Mouse (Mus musculus): Measurements from ENCODE around the gene Nr2f6.

Nr2f6 gene

DNA sequence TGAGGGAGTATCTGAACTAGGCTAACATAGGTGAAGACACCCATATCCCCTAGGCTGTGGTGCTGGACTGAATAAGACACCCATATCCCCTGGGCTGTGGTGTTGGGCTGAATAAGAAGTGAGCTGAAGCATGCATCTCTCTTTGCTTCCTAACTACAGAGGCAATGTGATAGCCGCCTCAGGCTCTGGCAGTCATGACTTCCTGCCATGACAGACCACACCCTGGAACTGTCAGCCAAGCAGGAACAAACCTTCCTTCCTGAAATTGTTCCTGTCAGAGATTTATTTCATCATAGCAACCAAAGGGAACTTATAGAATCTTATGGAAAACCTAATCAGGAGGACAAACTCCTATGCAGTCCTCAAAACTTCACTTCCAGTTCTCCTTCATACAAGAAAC lies 6.5 kb upstream of the Nr2f6 start:
- DNase-seq (ENCODE audit: low read depth) = peak; percentile 30

DNA sequence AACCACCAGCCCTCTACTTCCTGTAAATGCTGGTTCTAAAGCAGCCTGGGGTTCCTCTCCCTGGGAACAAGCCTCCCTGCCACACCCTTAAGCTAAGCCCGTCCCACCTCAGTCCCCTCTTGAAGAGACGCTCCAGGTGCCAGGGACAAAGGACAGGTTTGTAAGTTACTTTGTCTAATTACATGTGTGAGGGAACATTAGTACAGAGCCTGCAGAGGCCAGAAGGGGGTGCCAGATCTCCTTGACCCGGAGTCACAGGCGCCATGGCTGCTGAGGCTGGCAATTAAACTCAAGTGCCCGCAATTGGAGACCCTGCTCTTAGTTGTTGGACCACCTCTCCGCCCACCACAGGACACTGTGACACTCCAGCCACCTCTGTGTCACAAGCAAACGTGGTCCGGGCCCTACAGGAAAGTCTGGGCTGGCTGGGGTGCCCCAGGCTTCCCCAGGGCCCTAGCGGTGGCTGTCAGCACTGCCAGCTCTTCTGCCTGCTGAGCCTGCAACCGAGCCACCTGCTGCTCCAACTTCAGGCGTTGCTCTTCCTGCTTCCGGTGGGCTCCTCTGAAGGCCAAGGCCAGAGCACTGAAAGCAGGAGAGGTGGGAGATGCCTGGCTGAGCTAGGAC lies 3.6 kb upstream of the Nr2f6 start:
- DNase-seq (ENCODE audit: low read depth) = no peak

DNA sequence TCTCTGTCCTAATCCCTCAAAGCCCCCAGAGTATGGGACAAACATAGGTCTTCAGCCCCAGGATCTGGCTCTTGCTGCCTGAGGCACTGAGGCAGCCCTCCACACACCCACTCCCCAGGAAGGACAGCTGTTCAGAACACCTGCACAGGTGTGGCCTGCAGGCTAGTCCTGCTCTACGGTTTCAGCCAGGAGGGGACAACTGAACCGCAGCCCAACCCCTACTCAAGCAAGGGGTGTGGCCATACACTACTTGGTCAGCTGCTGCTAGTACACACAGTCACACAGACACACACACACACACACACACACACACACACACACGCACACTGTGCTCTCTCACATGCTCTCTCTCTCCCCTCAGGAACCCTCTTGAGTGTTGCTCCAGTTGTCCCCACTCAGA lies 2.1 kb upstream of the Nr2f6 start:
- DNase-seq (ENCODE audit: low read depth) = no peak

DNA sequence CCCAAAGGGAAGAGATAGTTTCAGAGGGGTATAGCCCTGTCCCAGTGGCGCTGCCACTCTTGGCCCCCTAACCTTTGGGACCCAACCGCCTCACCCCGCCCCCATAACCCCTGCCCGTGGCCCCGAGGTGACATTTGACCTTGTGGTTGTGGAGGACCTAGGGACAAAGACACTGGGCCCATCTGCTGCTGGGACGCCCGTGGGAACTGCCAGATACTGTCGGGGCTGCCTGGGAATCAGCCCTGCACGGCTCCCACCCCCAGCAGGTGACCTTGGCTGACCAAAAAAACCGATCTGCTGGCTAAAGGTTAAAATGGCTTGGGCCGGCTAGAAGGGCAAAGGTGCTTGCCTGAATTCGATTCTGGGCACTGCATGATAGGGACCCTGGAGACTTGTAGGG lies 1.6 kb upstream of the Nr2f6 start:
- DNase-seq (ENCODE audit: low read depth) = no peak

DNA sequence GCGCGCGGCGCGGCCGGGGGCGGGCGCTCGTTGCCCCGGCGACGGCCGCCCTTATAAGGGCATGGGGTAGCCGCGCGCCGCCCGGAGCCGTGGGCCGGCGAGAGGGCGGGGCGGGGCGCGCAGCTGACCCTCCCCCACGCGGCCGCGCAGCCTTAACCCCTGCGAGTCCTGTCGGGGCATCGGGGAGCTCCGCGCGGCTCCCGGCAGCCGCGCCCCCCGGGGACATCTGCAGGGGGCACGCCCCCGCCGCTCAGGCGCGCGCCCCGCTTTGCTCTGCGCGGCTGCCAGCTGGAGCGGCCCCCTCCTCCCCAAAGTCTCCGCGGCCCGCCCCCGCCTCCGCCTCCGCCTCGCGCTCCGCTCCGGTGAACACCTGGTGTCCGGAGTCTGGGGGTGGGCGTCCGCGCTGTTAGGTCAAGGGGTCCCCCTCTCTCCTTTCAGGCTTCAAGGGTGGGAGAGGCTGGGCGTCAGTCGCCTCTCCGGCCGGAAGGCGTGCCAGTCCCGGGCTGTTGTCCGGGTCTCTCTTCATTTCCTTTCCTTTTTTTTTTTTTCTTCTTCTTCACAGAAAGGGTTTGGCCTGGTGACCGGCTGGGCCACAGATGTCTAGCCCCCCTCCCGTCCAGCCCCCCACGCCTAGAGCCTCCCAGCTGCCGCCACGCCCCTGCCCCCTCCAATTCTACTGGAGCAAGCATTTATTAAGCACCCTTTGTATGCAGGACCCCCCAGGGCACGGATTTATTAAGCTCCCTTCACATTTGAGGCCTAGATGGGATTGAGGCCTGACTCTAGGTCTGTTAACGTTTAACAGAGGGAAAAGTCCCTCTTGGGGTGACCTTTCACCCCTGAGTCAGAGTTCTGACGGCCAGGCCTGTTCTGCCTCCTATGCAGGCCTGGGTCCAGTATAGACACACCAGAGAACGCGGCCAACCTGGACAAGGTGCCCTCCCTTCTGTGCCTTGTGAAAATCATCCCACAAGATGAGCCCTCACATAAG lies 506 bp upstream of the Nr2f6 start:
- peak; percentile 81 for DNase-seq (ENCODE audit: low read depth)

DNA sequence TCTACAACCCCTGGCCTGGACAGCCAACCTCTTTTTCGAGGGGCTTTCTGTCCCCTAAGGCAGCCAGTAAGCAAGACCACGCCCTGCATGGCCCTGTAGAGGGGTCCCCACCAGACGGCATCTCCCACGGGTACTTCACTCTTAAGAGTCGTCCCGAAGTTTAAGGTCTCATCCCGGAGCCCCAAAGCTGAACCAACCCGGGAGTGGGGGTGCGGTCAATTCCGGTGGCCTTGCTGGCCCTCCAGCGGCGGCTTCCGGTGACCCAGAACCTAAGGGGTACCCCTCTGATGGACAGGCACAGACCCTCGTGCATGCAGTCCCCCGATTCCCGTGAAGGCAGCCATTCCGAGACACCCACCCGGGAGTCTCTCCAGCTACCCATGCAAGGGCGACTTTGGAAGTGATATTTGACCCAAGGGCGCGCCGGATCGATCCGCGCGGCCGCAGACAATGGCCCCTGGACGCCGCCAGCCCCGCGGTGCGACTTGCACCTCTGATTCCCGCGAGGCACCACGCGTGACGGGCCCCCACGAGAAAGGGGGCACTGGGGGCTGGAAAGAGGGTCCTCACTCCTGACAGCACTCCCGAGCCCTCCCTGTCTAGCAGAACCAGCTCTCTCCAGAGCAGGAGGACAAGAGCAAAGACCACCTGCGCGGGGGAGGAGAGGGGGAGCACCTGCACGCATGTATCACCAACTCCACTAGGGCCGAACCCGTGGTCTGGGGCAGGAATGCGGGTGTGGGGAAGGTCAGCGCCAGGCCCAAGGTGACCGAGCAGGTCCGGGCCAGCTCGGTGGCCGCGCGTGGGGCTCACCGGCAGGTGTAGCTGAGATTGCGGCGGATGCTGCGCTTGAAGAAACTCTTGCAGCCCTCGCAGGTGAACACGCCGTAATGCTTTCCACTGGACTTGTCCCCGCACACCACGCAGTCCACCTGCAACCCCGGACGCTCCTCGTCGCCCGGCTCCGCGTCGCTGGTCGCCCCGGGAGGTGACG lies 1.3 kb downstream of the Nr2f6 start:
- DNase-seq (ENCODE audit: low read depth) = no peak

DNA sequence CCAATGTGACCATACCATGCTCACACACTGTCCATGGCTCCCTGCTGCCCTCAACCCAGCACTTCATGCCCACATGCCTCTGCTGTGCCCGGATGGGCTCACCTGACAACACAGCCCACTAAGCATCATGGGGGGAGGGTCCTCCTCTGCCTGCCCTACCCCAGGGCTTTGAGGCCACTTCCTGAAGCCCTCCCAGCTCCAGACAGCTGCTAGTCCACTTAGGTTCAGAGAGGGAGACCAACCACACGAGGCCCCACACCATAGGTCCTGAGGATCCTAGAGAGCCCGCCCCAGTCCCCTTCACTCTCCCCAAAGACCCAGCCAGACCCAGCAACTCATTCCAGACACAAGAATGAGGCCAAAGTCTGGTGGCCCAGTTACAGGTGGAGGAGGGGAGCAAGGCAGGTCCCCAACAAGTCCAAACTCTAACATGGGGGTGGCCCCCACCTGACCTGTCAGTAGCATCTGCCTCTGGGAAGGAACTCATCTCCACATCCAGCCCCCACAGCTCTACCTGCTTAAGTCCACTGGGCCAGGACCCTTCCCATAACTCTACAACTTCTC lies 2.2 kb downstream of the Nr2f6 start:
- DNase-seq (ENCODE audit: low read depth) = no peak

DNA sequence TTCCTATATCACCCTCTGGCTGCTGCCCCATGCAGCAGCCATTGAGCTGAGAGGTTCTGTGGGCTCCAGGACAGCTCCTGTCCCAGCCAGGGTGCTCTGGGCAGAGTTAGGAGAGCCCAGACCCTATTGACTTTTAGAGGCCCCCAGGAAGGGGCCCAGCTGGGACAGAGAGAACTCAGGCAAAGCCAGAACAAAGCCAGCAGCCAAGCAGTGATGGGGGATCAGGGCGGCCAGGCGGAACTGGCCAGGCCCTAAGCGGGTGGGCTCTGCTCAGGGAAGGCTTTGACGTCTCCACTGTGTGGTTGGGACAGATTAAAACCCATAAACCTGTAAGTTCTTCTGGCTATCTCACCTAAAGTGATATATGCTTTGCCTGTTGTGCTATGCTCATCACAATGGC lies 2.8 kb downstream of the Nr2f6 start:
- no peak for DNase-seq (ENCODE audit: low read depth)

DNA sequence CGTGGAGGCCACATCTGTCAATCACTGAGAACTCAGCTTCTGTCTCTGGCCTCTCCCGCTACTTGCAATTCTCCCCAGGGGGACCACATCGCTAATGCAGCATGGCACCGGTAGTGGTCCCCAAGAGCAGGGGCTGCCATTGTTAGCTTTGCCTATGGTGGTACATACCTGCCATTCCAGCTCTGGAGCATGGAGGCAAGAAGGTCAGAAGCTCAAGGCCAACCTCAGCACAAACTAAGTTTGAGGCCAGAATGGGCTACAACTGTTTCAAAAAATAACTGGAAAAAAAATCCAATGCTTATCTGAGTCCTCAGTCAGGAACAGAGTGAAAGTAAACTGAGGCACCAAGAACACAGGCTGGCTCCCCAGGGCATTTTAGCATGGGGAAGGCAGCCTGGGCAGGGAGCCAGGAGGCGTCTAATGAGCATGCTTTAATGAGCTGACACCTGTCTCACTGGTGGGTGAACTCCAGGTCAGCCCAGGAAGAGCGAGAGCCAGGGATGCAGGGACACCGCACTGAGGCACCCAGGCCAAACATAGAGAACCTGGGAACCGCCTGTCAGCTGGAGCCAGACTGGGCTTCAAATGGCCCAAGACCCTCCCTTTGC lies 5.2 kb downstream of the Nr2f6 start:
- DNase-seq (ENCODE audit: low read depth) = no peak

DNA sequence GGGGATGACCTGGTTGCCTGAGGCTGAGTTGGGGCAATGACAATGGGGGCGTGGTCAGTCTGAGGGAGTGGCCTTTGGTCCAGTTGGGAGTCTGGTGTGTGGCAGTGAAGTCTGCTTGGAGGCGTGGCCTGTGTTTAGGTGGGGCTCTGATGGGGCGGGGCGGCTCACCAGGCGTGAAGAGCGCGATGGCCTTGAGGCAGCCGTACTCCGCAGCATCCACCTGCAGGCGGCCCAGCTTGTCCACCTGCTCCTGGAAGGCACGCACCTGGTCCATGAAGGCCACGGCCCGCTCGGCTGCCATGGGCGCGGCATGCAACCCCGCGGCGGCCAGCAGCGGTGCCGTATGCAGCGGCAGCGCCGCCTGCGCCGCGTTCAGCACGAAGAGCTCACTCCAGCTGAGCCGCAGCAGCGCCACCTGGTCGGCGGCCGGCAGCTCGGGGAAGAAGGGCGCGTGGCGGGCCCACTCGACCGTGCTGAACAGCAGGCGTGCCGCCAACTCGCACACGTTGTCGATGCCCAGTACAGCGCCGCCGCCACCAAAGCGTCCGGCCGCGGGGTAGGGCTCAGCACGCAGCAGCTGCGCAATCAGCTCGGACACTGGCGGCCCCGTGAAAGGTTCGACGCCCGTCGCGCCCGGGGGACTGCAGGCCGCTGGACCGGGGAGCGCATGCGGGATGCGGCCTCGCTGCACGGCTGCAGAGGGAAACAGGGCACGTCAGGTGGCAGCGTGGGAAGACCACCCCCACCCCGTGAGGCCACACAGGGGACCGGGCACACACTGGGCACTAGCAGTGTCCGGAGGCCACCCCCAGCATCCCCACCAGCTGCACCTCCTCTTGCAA lies 6.0 kb downstream of the Nr2f6 start:
- peak; percentile 65 for DNase-seq (ENCODE audit: low read depth)

DNA sequence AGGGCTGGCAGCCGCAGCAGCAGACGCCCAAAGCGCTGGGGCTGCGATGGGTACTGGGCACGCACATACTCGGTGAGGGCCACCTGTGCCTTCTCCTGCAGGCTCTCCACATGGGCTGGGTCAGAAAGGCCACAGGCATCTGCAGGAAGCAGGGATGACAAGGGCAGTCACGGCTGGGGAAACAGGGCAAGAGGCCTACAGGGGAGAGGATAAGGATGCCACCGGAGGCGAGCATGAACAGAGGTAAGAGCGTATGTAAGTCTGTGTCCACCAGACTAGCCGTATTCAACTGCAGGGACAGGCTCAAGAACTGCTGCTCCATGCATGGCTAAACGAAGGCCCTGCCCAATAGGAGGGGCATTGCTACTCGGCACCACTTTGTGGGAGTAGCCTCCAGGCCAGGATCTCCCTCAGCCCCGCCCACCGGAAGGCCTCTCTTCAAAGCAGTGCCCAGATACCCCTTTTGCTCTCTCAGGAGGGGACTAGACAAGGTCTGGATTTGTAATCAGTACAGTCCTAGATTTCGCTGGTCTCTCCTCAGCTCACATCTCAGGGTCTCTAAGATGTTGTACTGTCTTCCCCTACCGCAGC lies 7.0 kb downstream of the Nr2f6 start:
- DNase-seq (ENCODE audit: low read depth) = no peak

DNA sequence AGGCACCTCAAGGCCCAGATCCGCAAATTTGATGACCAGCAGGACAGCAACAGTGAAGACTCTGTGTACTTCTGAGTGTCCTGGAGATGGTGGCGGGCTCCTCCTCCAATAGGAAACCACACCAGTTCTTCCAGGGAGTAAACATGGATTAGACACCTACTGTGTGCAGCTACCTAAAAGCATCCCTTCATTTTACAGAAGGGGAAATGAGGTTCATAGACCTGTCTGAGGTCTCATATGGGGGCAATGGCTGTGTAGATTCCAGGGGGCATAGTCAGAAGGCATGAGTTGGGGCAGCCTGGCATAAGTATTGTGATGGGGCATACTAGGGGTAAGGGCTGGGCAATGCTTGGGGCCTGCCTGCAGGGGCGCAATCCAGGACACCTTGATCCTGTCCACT lies 8.8 kb downstream of the Nr2f6 start:
- DNase-seq (ENCODE audit: low read depth) = no peak

DNA sequence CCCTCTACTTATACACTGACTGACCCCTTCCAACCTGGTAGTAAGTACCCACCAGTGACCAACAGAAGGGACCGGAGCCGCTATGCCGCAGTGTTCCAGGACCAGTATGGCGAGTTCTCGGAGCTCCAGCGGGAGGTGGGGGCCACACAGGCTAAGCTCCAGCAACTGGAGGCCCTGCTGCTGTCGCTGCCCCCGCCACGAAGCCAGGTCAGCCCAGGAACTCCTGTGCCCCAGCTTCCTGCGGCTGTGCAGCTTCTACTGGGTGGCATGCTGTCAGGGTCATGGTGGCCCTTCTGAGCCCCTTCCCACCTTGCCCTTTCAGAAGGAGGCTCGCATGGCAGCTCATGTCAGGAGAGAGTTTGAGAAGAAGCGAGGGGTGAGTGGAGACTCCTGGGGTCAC lies 9.3 kb downstream of the Nr2f6 start:
- DNase-seq (ENCODE audit: low read depth) = peak; percentile 26

DNA sequence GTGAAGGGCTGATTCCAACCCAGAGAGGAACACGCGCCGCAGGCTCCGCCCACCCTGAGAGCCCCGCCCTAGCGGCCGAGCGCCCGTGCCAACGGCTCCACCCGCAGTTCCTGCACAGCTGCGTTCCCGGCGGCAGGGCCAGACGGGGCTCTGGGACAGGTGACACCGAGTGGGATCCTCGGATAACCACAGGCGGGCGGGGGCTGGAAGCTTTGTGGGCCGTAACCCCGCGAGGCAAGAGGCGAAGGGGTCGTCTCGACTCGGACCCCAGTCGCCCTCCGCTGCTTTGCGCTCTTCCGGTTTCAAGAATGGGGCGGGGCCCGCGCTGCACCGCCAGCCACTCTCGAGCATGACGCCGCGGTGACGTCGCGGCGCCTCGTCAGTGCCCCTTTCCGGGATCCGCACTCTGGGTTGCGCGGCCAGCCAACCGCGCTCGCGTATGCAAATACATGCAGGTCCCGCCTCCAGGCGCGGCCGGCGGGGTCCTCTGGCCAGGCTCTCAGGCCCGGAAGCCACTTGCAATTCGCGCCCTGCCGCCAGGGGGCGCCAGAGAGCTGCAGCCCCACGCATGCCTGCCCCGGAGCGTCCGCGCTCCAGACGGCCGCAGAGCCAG lies 10.4 kb downstream of the Nr2f6 start, which contains the start of gene Ocel1:
Ocel1 (plus strand) TSS at position 63 of the 613 bp plus-strand sequence.
- DNase-seq (ENCODE audit: low read depth) = peak; percentile 99

DNA sequence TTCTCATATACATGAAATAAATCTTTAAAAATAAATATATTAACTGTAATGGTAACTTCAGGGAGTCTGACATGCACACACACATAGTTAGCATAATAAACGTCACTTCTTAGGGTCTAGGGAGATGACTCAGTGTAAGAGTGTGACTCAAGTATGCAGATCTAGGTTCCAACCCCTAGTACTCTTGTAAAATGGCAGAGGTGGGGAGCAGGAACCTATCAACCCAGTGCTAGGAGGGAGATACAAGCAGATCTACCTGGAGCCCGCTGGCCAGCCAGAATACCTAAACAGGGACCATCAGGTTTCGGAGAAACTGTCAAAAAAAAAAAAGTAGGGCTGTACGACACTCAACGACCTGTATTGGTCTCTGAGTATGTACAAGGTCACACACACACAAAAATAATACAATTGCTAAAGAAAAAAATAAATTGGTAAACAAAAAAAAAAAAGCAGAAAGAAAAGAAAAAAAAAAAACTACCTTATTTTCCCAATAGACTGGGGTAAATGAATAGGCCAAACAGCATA lies 11.0 kb downstream of the Nr2f6 start:
- DNase-seq (ENCODE audit: low read depth) = no peak

DNA sequence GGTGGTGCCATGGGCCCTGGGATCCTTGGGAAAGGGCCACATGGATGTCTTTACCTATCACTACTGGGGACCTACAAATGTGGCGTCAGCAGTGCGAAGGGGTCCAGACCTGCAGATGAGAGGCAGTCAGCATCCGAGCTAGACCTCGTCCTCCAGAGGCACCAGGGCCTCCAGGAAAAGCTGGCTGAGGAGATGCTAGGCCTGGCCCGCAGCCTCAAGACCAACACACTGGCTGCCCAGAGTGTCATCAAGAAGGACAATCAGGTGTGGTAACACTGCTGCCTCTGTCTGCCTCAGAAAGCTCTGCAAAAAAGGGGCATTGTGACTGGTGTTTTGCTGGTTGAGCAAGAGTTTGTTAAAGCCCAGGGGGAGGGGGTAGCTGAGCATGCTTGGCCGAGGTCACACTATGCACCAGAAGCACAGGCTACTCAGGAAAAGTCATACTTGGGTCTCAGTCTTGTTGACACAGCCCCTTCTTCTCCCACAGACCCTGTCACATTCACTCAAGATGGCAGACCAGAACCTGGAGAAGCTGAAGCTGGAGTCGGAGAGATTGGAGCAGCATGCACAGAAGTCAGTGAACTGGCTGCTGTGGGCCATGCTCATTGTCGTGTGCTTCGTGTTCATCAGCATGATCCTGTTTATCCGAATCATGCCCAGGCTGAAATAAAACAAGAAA lies 12.6 kb downstream of the Nr2f6 start:
- peak; percentile 23 for DNase-seq (ENCODE audit: low read depth)

DNA sequence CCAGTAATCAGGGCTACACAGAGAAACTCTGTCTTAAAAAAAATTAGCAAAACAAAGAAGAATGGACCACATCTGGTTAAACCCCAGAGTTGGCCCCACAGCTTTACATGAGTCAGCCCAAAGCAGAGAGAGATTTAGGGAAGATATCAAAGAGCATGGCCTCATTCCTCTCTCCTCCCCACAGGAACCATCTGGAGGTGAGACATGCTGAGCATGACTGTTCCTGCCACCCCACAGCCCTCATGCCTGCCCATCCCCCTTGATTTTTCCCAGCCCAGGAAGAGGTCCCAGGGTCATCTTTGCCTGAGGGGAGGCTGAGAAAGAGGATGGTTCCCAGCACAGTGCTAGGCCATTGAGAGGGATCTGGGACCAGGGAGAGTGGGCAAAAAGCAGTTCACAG lies 13.4 kb downstream of the Nr2f6 start:
- peak; percentile 19 for DNase-seq (ENCODE audit: low read depth)

DNA sequence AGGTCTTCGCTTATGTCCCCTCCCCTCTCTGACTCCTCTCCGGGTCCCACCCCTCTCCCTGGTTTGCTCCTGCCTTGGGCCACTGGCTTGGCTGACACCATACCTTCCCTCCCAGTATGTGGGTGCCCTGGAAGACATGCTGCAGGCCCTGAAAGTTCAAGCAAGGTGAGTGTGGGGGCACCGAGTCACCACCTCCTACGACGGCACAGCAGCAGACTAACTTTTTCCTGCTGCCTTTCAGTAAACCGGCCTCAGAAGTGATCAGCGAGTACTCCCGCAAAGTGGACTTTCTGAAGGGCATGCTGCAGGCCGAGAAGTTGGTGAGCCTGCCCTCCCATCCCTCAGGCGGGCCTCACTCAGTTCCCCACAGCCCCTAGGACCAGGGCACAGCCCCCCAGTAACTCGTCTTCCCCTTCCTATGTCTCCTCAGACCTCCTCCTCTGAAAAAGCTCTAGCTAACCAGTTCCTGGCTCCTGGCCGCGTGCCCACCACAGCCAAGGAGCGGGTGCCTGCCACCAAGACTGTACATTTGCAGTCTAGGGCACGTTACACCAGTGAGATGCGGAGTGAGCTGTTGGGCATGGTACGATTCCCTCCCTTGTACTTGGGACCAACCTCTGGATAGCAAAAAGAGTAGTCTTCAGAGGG lies 14.1 kb downstream of the Nr2f6 start:
- no peak for DNase-seq (ENCODE audit: low read depth)

Data from naive thymus-derived CD4-positive, alpha-beta T cell, adult 2 months (primary cell).